Mouse (Mus musculus): ENCODE data around the gene Krtap22-2. TPM values are rescaled to one million over a fixed set of nuclear protein-coding genes. Genes with fewer than 3 reads are reported as not detected.
"Not testable (repeated sequence)": the region's sequence is repeated elsewhere in the genome, so short reads cannot be mapped to it uniquely, and the experiment has no call there.

Gene Krtap22-2
- total RNA-seq (2022): not detected

- DNase-seq (ENCODE audit: low spot score in 2 of 2): no peak
These were observed at the start of gene Krtap22-2 for GRCm38 (mm10) chr16:89010659-89011058. TSS of gene Krtap22-2 (minus strand) at chr16:89010759.

DNA sequence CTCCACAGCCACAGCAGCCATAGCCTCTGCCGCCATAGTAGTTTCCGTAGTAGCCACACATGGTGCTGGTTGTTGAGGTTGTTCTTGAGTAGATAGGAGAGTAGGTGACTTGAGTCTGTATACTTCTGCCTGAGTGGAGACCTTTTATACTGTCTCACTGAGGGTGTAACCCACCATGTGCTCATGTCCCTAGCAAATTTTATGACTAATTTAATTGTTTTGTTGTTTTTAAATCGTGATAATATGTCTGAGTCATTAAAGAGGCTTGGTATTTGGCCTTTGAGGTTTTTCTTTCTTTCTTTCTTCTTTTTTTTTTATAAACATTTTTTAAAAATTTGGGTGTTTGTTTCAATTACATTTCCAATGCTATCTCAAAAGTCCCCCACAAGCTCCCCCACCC is 37.2 kb upstream of the Krtap22-2 start, which contains the start of gene Krtap6-5:
TSS of gene Krtap6-5 (minus strand) at position 101 of the 400 bp plus-strand sequence.
- DNase-seq (ENCODE audit: low spot score in 2 of 2): no peak

DNA sequence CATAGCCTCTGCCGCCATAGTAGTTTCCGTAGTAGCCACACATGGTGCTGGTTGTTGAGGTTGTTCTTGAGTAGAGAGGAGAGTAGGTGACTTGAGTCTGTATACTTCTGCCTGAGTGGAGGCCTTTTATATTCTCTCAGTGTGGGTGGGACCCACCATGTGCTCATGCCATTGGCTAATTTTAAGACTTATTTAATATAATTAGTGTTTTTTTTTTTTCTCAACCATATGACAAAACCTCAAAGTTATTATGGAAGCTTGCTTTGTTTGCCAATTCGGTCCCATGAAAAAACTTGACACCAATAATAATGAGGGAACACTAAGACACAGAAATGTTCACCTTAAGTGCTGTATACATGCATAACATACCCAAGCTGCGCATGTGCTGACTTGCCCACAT is 30.8 kb upstream of the Krtap22-2 start, which contains the start of gene Gm10228:
TSS of gene Gm10228 (minus strand) at position 101 of the 400 bp plus-strand sequence.
- DNase-seq (ENCODE audit: low spot score in 2 of 2): not testable (repeated sequence)

GRCm38 (mm10) chr16:89031399-89031798 is 20.8 kb upstream of the Krtap22-2 start, which contains the start of gene Krtap6-1:
TSS of gene Krtap6-1 (plus strand) at chr16:89031699.
- DNase-seq (ENCODE audit: low spot score in 2 of 2): not testable (repeated sequence)

DNA sequence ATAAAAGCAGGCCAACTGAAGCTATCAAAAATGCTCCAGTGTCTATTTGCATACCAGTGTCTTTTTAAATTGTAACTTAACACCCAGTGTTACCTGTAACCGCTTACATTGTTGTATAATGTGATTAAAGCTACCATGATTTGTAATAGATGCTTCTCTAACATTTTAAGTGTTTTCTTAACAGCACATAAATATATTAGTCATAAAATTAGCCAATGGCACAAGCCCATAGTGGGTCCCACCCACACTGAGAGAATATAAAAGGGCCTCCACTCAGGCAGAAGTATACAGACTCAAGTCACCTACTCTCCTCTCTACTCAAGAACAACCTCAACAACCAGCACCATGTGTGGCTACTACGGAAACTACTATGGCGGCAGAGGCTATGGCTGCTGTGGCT is 4.4 kb upstream of the Krtap22-2 start, which contains the start of gene Gm10229:
TSS of gene Gm10229 (plus strand) at position 301 of the 400 bp plus-strand sequence.
- DNase-seq (ENCODE audit: low spot score in 2 of 2): not testable (repeated sequence)

- DNase-seq (ENCODE audit: low spot score in 2 of 2): no peak
These were observed 3.4 kb upstream of the Krtap22-2 start for GRCm38 (mm10) chr16:89013973-89014372.

DNA sequence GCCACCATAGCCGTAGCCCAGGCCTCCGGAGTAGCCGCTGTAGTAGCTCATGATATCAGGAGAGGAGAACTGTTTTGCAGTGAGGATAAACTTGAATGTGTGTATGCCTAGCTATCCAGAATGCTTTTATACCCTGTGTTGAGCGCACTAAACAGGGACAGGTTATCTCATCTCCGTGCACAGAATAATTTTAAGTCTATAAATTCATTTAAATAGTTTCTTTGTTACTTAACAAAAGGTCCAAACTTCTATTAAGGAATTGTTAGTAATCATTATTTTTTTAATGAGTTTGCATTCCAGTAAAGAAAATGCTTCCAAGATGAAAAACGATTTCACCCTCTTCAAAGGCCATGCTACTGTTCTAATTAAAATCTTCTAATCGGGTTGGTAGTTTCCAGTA is 47.8 kb downstream of the Krtap22-2 start, which contains the start of gene Krtap16-3:
TSS of gene Krtap16-3 (minus strand) at position 101 of the 400 bp plus-strand sequence.
- DNase-seq (ENCODE audit: low spot score in 2 of 2): no peak

Other genes starting within 250 kb of the Krtap22-2 start
- not detected for gene 2310057N15Rik, start 236.6 kb downstream of the Krtap22-2 start, total RNA-seq (2022)
- gene Gm5965, start 232.9 kb downstream of the Krtap22-2 start, total RNA-seq (2022): not detected
- gene Gm20741, start 198.5 kb downstream of the Krtap22-2 start, total RNA-seq (2022): not detected
- gene Krtap15, start 190.5 kb downstream of the Krtap22-2 start, total RNA-seq (2022): not detected
- not detected for gene Krtap14, start 184.6 kb downstream of the Krtap22-2 start, total RNA-seq (2022)
- gene Krtap19-1, start 141.3 kb downstream of the Krtap22-2 start, total RNA-seq (2022): not detected
- gene Krtap19-2, start 136.5 kb downstream of the Krtap22-2 start, total RNA-seq (2022): not detected
- gene Krtap19-3, start 132.7 kb downstream of the Krtap22-2 start, total RNA-seq (2022): not detected
- gene Krtap19-4, start 125.7 kb downstream of the Krtap22-2 start, total RNA-seq (2022): not detected
- gene Krtap19-5, start 114.3 kb downstream of the Krtap22-2 start, total RNA-seq (2022): not detected
- gene Krtap19-9b, start 78.5 kb downstream of the Krtap22-2 start, total RNA-seq (2022): not detected
- gene Krtap16-3, start 47.9 kb downstream of the Krtap22-2 start, total RNA-seq (2022): not detected
- not detected for gene Gm10229, start 4.5 kb upstream of the Krtap22-2 start, total RNA-seq (2022)
- gene Krtap6-1, start 20.9 kb upstream of the Krtap22-2 start, total RNA-seq (2022): not detected
- gene Gm10228, start 30.7 kb upstream of the Krtap22-2 start, total RNA-seq (2022): not detected
- gene Krtap6-5, start 37.1 kb upstream of the Krtap22-2 start, total RNA-seq (2022): not detected
- not detected for gene 1110025L11Rik, start 53.2 kb upstream of the Krtap22-2 start, total RNA-seq (2022)
- gene Krtap6-3, start 73.3 kb upstream of the Krtap22-2 start, total RNA-seq (2022): not detected
- gene Gm6358, start 130.1 kb upstream of the Krtap22-2 start, total RNA-seq (2022): not detected
- gene Gm10061, start 140.3 kb upstream of the Krtap22-2 start, total RNA-seq (2022): not detected
- not detected for gene Gm9789, start 147.2 kb upstream of the Krtap22-2 start, total RNA-seq (2022)
- gene Gm7735, start 158.7 kb upstream of the Krtap22-2 start, total RNA-seq (2022): not detected
- gene 1110057P08Rik, start 164.0 kb upstream of the Krtap22-2 start, total RNA-seq (2022): not detected
- not detected for gene Krtap20-2, start 195.1 kb upstream of the Krtap22-2 start, total RNA-seq (2022)

All from left cerebral cortex, adult 8-10 months (tissue).